Mouse (Mus musculus) layer of hippocampus, postnatal 25 days (tissue): ENCODE measurements around the gene Dnajc5. TPM values are rescaled to one million over a fixed set of nuclear protein-coding genes. Genes with fewer than 3 reads are reported as not detected.

Experiments
- microRNA-seq, 2 experiments: library from miRNA; unstranded; fragments of <30 nt; microRNA quantifications; one replicate each; pipeline ENCODE4 v1.2.0; 2021
- total RNA-seq, 2 experiments: library from RNA; stranded (reverse); gene quantifications; 2 replicates each; pipeline ENCODE4 v1.2.3; 2021

Dnajc5 gene
- total RNA-seq, 2 experiments from 2014 or later, result 272 to 281 TPM

Small RNAs within 50 kb of the gene (microRNA-seq; reads per million reads assigned to microRNA genes)
- 0 to 0.92 reads per million in 2 experiments for gene Mir7006

Other genes with a start within 250 kb of the Dnajc5 start
- 10 to 100 TPM; 16.7 to 21.1 TPM for gene Gmeb2, start 232.4 kb upstream of the Dnajc5 start, total RNA-seq
- 100 to 1,000 TPM; 567 to 677 TPM for gene Stmn3, start 206.0 kb upstream of the Dnajc5 start, total RNA-seq
- gene Rtel1, start 200.7 kb upstream of the Dnajc5 start, total RNA-seq, result 10 to 100 TPM; 27.3 to 34.9 TPM
- gene Zgpat, start 155.6 kb upstream of the Dnajc5 start, total RNA-seq, result 10 to 100 TPM; 64.9 to 73.6 TPM
- gene Arfrp1, start 155.1 kb upstream of the Dnajc5 start, total RNA-seq, result 10 to 100 TPM; 41.0 to 47.0 TPM
- 10 to 100 TPM; 36.1 to 42.0 TPM for gene Lime1, start 140.4 kb upstream of the Dnajc5 start, total RNA-seq
- gene Zbtb46, start 61.1 kb upstream of the Dnajc5 start, total RNA-seq, result 1 to 10 TPM; 6.7 to 7.3 TPM
- gene Abhd16b, start 27.3 kb upstream of the Dnajc5 start, total RNA-seq, result not detected
- gene Tpd52l2, start 23.3 kb upstream of the Dnajc5 start, total RNA-seq, result 10 to 100 TPM; 75.4 to 79.1 TPM
- 10 to 100 TPM; 53.3 to 73.1 TPM for gene Uckl1, start 64.4 kb downstream of the Dnajc5 start, total RNA-seq
- gene Prpf6, start 71.4 kb downstream of the Dnajc5 start, total RNA-seq, result 10 to 100 TPM; 57.9 to 58.8 TPM
- gene Zfp512b, start 72.3 kb downstream of the Dnajc5 start, total RNA-seq, result 100 to 1,000 TPM in 1 of 2 experiments, 10 to 100 TPM in 1; 82.8 to 114 TPM
- 10 to 100 TPM; 11.7 to 14.2 TPM for gene Samd10, start 78.7 kb downstream of the Dnajc5 start, total RNA-seq
- 1 to 10 TPM in 1 of 2 experiments, under 1 TPM in 1; 0.49 to 1.0 TPM for gene Gm29797, start 136.5 kb downstream of the Dnajc5 start, total RNA-seq
- gene Sox18, start 151.2 kb downstream of the Dnajc5 start, total RNA-seq, result 10 to 100 TPM; 10.6 to 14.8 TPM
- gene Tcea2, start 159.8 kb downstream of the Dnajc5 start, total RNA-seq, result 10 to 100 TPM; 53.7 to 65.7 TPM
- gene Rgs19, start 173.5 kb downstream of the Dnajc5 start, total RNA-seq, result 10 to 100 TPM; 32.2 to 39.5 TPM
- not detected for gene Lkaaear1, start 178.0 kb downstream of the Dnajc5 start, total RNA-seq
- gene Oprl1, start 194.5 kb downstream of the Dnajc5 start, total RNA-seq, result 10 to 100 TPM; 44.6 to 52.6 TPM
- 10 to 100 TPM; 26.4 to 34.5 TPM for gene Myt1, start 242.8 kb downstream of the Dnajc5 start, total RNA-seq